Mouse (Mus musculus) thymus, postnatal 14 days (tissue): ENCODE measurements around the gene R3hcc1l.
A peak's percentile ranks its signal among the peaks of the same experiment; 100 is the strongest.

Source experiments
- DNase-seq: peaks from one replicate; pipeline ENCODE4 v3.0.0; 2021

Gene R3hcc1l

GRCm38 (mm10) chr19:42601445-42601844 is 82.9 kb downstream of the R3hcc1l start:
- DNase-seq = no peak

DNA sequence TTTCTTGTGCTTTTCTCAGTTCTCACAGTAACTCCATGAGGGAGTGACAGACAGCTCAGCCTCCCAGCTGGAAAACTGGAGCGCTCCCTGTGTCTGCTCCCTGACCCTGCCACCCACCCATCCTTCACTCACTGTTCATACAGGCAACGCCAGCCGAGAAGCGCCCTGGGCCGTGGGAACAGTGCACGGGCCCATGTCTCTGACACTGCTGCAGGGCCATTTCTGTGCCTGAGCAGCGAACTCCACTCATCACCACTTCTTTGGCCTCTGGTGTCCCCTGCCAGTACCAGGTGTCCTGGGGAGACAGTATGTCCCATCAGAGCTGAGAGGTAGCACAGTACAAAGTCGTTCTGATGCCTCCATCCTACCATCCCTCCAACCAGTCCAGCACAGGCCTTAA is 83.5 kb downstream of the R3hcc1l start:
- DNase-seq = no peak

GRCm38 (mm10) chr19:42602576-42602975 is 84.0 kb downstream of the R3hcc1l start:
- no peak for DNase-seq

DNA sequence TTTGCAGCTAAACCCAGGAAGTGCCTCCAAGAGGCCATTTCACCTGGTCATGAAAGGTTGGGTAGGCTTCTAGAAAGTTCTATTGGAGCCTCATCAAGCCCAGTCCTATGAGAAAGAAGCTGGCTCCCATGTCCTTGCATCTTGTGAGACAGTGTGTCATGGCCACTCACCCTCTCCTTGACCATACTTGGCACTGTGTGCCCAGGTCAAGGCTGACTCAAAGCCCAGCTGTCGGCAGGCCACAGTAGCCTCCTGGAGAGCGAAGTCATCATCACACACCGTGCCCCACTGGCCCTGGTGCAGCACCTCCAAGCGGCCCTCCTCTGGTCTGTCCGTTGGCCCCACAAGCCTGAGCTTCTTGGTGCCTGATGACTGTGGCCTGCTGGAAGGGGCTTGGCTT is 89.5 kb downstream of the R3hcc1l start:
- DNase-seq = no peak

GRCm38 (mm10) chr19:42609716-42610115 is 91.2 kb downstream of the R3hcc1l start:
- DNase-seq = no peak

DNA sequence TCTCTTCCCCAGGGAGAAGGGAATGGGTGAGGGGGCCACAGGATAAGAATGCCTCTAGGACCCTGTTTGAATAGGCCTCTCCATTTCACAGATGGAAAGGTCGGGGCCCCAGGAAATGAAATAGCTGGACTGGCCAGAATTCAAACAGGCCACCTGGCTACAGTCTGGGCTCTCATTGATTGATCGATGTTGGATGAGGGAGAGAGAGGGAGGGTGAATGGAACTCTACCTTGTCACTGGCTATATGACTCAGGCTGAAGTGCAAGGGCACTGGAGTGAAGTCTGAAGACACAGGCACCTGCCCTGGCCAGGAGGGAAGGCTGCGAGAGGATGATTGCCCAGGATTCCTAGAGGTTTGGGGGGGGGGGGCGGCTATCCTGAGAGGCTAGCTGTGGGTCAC is 93.2 kb downstream of the R3hcc1l start:
- DNase-seq = no peak

DNA sequence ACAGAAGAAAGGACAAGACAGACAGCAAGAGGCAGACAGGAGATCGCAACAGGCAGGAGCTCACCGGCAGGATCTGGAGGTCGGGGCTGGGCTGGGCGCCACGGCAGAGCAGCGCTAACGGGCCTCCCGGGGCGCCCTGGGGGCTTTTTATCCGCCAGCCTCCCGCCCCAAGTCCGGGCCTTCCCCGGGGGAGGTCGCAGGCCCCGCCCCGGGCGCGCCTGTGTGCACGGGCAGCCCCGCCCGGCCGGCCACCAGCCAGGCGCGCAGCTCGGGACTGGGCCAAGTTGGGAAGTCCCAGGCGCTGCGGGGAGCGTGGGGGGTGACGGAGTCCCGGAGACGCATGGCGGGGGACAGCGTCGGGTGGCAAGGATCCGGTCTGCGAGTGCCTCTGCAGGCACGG is 94.1 kb downstream of the R3hcc1l start, which contains the start of gene Loxl4:
TSS of gene Loxl4 (minus strand) at position 160 of the 400 bp plus-strand sequence.
- peak; percentile 8 for DNase-seq

- no peak for DNase-seq
Observed at GRCm38 (mm10) chr19:42613116-42613515, 94.6 kb downstream of the R3hcc1l start.

DNA sequence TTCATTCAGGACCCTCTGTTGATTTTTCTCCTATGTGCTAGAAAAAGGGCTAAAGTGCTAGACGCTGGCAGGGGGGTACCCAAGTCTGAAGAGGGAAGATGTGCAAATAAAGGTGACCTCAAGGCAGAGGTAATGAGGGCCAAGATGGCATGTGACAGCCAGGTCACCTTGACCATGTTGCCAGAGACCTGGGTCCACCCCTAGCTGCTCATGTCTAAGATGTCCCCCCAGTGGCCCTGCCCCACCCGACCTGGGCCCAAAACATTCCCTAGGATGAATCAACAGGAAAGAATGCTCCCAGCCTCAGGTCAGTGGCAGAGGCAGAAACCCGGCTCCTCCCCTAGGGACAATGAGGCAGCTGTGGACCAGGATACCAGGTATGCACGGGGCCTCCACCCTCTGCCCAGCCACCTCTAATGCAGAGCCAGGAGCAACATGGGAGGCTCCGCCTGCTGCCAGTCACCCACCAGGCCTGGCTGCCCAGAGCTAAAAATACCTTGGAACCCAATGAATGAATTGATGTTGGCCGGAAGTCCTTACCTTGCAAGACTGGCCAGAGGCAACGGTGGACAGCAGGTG is 95.2 kb downstream of the R3hcc1l start:
- DNase-seq = no peak

DNA sequence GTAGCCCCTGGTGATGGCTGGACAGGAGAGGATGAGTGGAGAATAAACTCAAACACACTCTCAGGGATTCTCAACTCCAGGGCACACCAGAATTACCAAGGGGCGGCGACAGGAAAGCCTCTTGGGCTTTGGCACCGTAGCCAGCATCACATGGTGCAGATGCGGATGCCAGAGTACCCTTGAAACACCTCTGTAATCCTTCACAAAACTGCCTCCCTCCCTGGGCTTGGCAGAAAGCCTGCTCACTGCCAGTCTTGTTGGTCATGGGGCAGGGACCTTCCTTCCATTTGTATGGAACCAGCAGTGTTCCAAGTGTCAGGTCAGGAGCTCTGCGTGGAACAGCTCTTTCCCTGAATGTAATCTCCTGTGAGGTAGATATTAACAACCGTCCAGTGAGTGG is 109.5 kb downstream of the R3hcc1l start:
- DNase-seq = no peak

- DNase-seq = no peak
Observed at GRCm38 (mm10) chr19:42631541-42631961, 113.0 kb downstream of the R3hcc1l start.

- no peak for DNase-seq
Observed at GRCm38 (mm10) chr19:42632301-42632700, 113.7 kb downstream of the R3hcc1l start.

- no peak for DNase-seq
Observed at GRCm38 (mm10) chr19:42633650-42634049, 115.1 kb downstream of the R3hcc1l start.

DNA sequence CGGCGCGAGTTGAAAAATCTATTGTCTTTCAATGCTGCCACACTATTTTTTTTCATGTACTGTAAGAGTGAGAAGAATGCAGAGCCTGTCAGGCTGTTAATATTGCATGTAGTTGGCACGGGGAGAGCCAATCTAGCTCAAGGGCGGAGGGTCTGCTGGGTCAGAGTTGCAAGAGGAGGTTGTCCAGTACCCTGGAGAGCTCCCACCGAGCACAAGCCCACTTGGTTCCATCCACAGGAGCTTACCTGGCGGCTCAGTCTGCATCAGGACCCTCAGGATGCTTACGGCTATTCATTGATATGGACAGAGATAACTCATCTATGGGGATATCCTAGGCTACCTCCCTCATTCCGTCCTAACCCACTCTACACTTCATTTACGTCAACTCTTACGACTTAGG is 118.1 kb downstream of the R3hcc1l start:
- peak; percentile 7 for DNase-seq

GRCm38 (mm10) chr19:42638604-42639481 is 120.3 kb downstream of the R3hcc1l start:
- no peak for DNase-seq

GRCm38 (mm10) chr19:42639544-42639943 is 121.0 kb downstream of the R3hcc1l start:
- no peak for DNase-seq

GRCm38 (mm10) chr19:42640211-42640610 is 121.7 kb downstream of the R3hcc1l start:
- DNase-seq = no peak
